Mouse (Mus musculus): ENCODE data around the gene Nxt1. TPM values are rescaled to one million over a fixed set of nuclear protein-coding genes. Genes with fewer than 3 reads are reported as not detected.

Nxt1 gene
- 6.4 and 7.7 TPM in 2 replicates for polyA plus RNA-seq (2012; rRNA removed)

GRCm38 (mm10) chr2:148672199-148673096, at the start of gene Nxt1:
Gene Nxt1 (plus strand): TSS chr2:148672601.

GRCm38 (mm10) chr2:148680775-148681291, 8.4 kb downstream of the Nxt1 start, which contains the start of gene Gzf1:
Gene Gzf1 (plus strand): TSS chr2:148681023.

Other genes starting within 250 kb of the Nxt1 start
- 1.4 and 1.9 TPM in 2 replicates for gene Cd93, start 229.0 kb upstream of the Nxt1 start, polyA plus RNA-seq (2012; rRNA removed)
- 1.5 and 1.9 TPM in 2 replicates for gene Gzf1, start 8.4 kb downstream of the Nxt1 start, polyA plus RNA-seq (2012; rRNA removed)
- 0.04 and 0.17 TPM in 2 replicates for gene Napb, start 59.9 kb downstream of the Nxt1 start, polyA plus RNA-seq (2012; rRNA removed)
- gene Cstl1, start 77.8 kb downstream of the Nxt1 start, polyA plus RNA-seq (2012; rRNA removed) = not detected in 2 replicates
- gene Cst11, start 98.9 kb downstream of the Nxt1 start, polyA plus RNA-seq (2012; rRNA removed) = 0.18 TPM in 1 of 2 replicates, not detected in the other
- gene 8030411F24Rik, start 109.4 kb downstream of the Nxt1 start, polyA plus RNA-seq (2012; rRNA removed) = not detected in 2 replicates
- not detected in 2 replicates for gene Cst12, start 116.8 kb downstream of the Nxt1 start, polyA plus RNA-seq (2012; rRNA removed)
- gene Cst8, start 126.2 kb downstream of the Nxt1 start, polyA plus RNA-seq (2012; rRNA removed) = 0.14 and 0.20 TPM in 2 replicates
- not detected in 2 replicates for gene Cst13, start 147.5 kb downstream of the Nxt1 start, polyA plus RNA-seq (2012; rRNA removed)
- not detected in 2 replicates for gene Cst9, start 162.5 kb downstream of the Nxt1 start, polyA plus RNA-seq (2012; rRNA removed)
- gene 9230104L09Rik, start 192.4 kb downstream of the Nxt1 start, polyA plus RNA-seq (2012; rRNA removed) = 1.3 TPM in 1 of 2 replicates, not detected in the other
- gene Cst3, start 203.1 kb downstream of the Nxt1 start, polyA plus RNA-seq (2012; rRNA removed) = 635 and 710 TPM in 2 replicates